10 mouse cellular contexts compared by ENCODE assay signal in genomic region chr4:129251482-129252125, GRCm38 (mm10). TPM values are rescaled to one million over a fixed set of nuclear protein-coding genes. Genes with fewer than 3 reads are reported as not detected.
A peak's percentile ranks its signal among the peaks of the same experiment; 100 is the strongest.
DNase-seq lines count a peak whose midpoint lies in the region; ATAC-seq and TF ChIP-seq lines count a peak whose summit lies in the region.
"Had no signal": no experiment of that assay in that cellular context is flagged by ENCODE, and none has a peak within 500 bp of the region (broad histone marks: within the 10 kb centered on the region; RNA-seq: fewer than 3 reads in every experiment).

No protein-coding gene starts in this region.

- H3K36me3 ChIP-seq in heart, postnatal 0 days (replicated peaks; ENCODE audit: control insufficient read depth, insufficient read depth, low read length): no peaks in the 10 kb centered on the region
- no peaks in the 10 kb centered on the region for H3K36me3 ChIP-seq in limb, embryonic 14.5 days (ENCODE audit: control insufficient read depth, insufficient read depth, low read length)
- H3K36me3 ChIP-seq in neural tube, embryonic 13.5 days: no peaks in the 10 kb centered on the region

- no peak for TF ChIP-seq EP300 in heart, postnatal 0 days (IDR thresholded peaks at IDR 0.05; ENCODE audit: low read depth)

- 0 out of 2 replicates have a peak overlapping the region, but pooled peaks have one; percentile 20 for H3K4me2 ChIP-seq in heart, postnatal 0 days (ENCODE audit: low read depth, low read length)
- peak overlapping the region; percentile 22 for H3K4me2 ChIP-seq in limb, embryonic 14.5 days (replicated peaks; ENCODE audit: low read depth, low read length, severe bottlenecking)
- peak overlapping the region; percentile 14 for H3K4me2 ChIP-seq in neural tube, embryonic 13.5 days

- H3K4me1 ChIP-seq in heart, postnatal 0 days (ENCODE audit: control insufficient read depth, insufficient read depth): peaks cover 8% of the 10 kb centered on the region
- H3K4me1 ChIP-seq in limb, embryonic 14.5 days (ENCODE audit: control insufficient read depth, insufficient read depth, low read length): peaks cover 19% of the 10 kb centered on the region
- H3K4me1 ChIP-seq in neural tube, embryonic 13.5 days (replicated peaks): peaks cover 39% of the 10 kb centered on the region

- TF ChIP-seq CTCF in heart, postnatal 0 days (IDR thresholded peaks at IDR 0.05; ENCODE audit: low read depth): no peak

- no peak overlapping the region for H3K4me3 ChIP-seq in heart, postnatal 0 days (ENCODE audit: low read depth, low read length)
- H3K4me3 ChIP-seq in limb, embryonic 14.5 days (replicated peaks; ENCODE audit: low read length): no peak overlapping the region
- no peak overlapping the region for H3K4me3 ChIP-seq in neural tube, embryonic 13.5 days
- H3K4me3 ChIP-seq: myocyte had no signal

- H3K27ac ChIP-seq in heart, postnatal 0 days (ENCODE audit: low read depth): no peak overlapping the region
- no peak overlapping the region for H3K27ac ChIP-seq in limb, embryonic 14.5 days (replicated peaks; ENCODE audit: low read depth, low read length)
- H3K27ac ChIP-seq in neural tube, embryonic 13.5 days (replicated peaks): no peak overlapping the region

- 34% methylated on average over 15 of the region's 15 CpGs for WGBS in heart, postnatal 0 days
- WGBS in limb, embryonic 14.5 days: 3% methylated on average over 15 of the region's 15 CpGs
- WGBS in neural tube, embryonic 13.5 days: 2% methylated on average over 15 of the region's 15 CpGs

- no peak for DNase-seq in heart, postnatal 0 days (ENCODE audit: low spot score)
- DNase-seq in heart, adult 18-20 months: no peak
- no peak for DNase-seq in limb, embryonic 14.5 days (ENCODE audit: low spot score)
- no peak for DNase-seq in urinary bladder, adult 18-20 months (ENCODE audit: low spot score in 2 of 2)
- no peak for DNase-seq in urinary bladder, postnatal 10 days (ENCODE audit: low spot score)

- no peak for TF ChIP-seq POLR2A in limb, embryonic 14.5 days (IDR thresholded peaks at IDR 0.05; ENCODE audit: borderline replicate concordance, extremely low read depth, insufficient read depth, insufficient read length)

- no peaks in the 10 kb centered on the region for H3K9me3 ChIP-seq in heart, postnatal 0 days (replicated peaks; ENCODE audit: control insufficient read depth, low read length)
- no peaks in the 10 kb centered on the region for H3K9me3 ChIP-seq in limb, embryonic 14.5 days (ENCODE audit: control insufficient read depth, low read length)
- no peaks in the 10 kb centered on the region for H3K9me3 ChIP-seq in neural tube, embryonic 13.5 days

- peak; percentile 6; the same call in 1 of the 2 replicates for ATAC-seq in heart, postnatal 0 days (ENCODE audit: insufficient read depth, low read depth)
- ATAC-seq in hematopoietic stem cell, adult 5-6 weeks (replicated peaks in 1 of 2; ENCODE audit: insufficient read depth in 1 of 2, low FRiP score in 2 of 2, low TSS enrichment in 1 of 2, low read depth in 1 of 2, poor library complexity in 2 of 2, severe bottlenecking in 2 of 2): peak; percentile 59 to 63
- 0 out of 2 replicates have a peak, but pooled peaks have one; percentile 18 for ATAC-seq in limb, embryonic 14.5 days (ENCODE audit: low FRiP score, low read depth)
- 0 out of 2 replicates have a peak, but pooled peaks have one; percentile 43 for ATAC-seq in neural tube, embryonic 13.5 days (ENCODE audit: low read depth)
- no peak for ATAC-seq in erythroid progenitor cell, adult 5-6 weeks (replicated peaks; ENCODE audit: low FRiP score, poor library complexity, severe bottlenecking)
- ATAC-seq: Patski had no signal

- no peak overlapping the region for H3K9ac ChIP-seq in heart, postnatal 0 days (replicated peaks; ENCODE audit: low read depth, low read length)
- no peak overlapping the region for H3K9ac ChIP-seq in limb, embryonic 14.5 days (ENCODE audit: low read depth, low read length, severe bottlenecking)
- no peak overlapping the region for H3K9ac ChIP-seq in neural tube, embryonic 13.5 days

- peaks cover 62% of the 10 kb centered on the region for H3K27me3 ChIP-seq in heart, postnatal 0 days (ENCODE audit: control insufficient read depth, insufficient read depth, low read length)
- H3K27me3 ChIP-seq in limb, embryonic 14.5 days (ENCODE audit: control insufficient read depth, insufficient read depth, low read length): peaks cover 13% of the 10 kb centered on the region; the same call in 1 of the 2 replicates
- peaks cover 55% of the 10 kb centered on the region for H3K27me3 ChIP-seq in neural tube, embryonic 13.5 days
- H3K27me3 ChIP-seq: Patski had no signal

RNA-seq across cellular contexts. Expression of gene C77080, which starts 9.6 kb away (rescaled TPM):
- total RNA-seq in heart, postnatal 0 days (2014; rRNA removed; ENCODE audit: low replicate concordance): 7.8 and 9.0 TPM in 2 replicates
- 0.77 and 0.78 TPM in 2 replicates for polyA plus RNA-seq in heart, postnatal 0 days (2015; fragmentation: Nextera tagmentation; extraction: Ambion mirVana)
- 1 to 10 TPM; 2.6 to 3.0 TPM for total RNA-seq in heart, adult 18-20 months (2021)
- total RNA-seq in hematopoietic stem cell, adult 5-6 weeks (2017): 2.7 and 3.8 TPM in 2 replicates
- polyA plus RNA-seq in limb, embryonic 14.5 days (2012; rRNA removed): 17.1 and 22.5 TPM in 2 replicates
- polyA plus RNA-seq in limb, embryonic 14.5 days (2014; fragmentation: Nextera tagmentation; extraction: Ambion mirVana): 7.6 and 9.2 TPM in 2 replicates
- polyA plus RNA-seq in neural tube, embryonic 13.5 days (2015; fragmentation: Nextera tagmentation; extraction: Ambion mirVana): 7.5 and 10.3 TPM in 2 replicates
- total RNA-seq in erythroid progenitor cell, adult 5-6 weeks (2015; ENCODE audit: low replicate concordance): not detected in 2 replicates
- total RNA-seq in erythroid progenitor cell, adult 5-6 weeks (2017; ENCODE audit: low replicate concordance): not detected in 2 replicates

RNA-seq across cellular contexts. Expression of gene Sync, which starts 35.8 kb away (rescaled TPM):
- total RNA-seq in heart, postnatal 0 days (2014; rRNA removed; ENCODE audit: low replicate concordance): 1.4 and 1.9 TPM in 2 replicates
- 3.4 and 3.8 TPM in 2 replicates for polyA plus RNA-seq in heart, postnatal 0 days (2015; fragmentation: Nextera tagmentation; extraction: Ambion mirVana)
- 10 to 100 TPM; 18.9 to 24.9 TPM for total RNA-seq in heart, adult 18-20 months (2021)
- total RNA-seq in hematopoietic stem cell, adult 5-6 weeks (2017): 0.05 TPM in 1 of 2 replicates, not detected in the other
- 3.9 and 5.3 TPM in 2 replicates for polyA plus RNA-seq in limb, embryonic 14.5 days (2012; rRNA removed)
- polyA plus RNA-seq in limb, embryonic 14.5 days (2014; fragmentation: Nextera tagmentation; extraction: Ambion mirVana): 4.6 and 6.1 TPM in 2 replicates
- 3.2 and 3.4 TPM in 2 replicates for polyA plus RNA-seq in neural tube, embryonic 13.5 days (2015; fragmentation: Nextera tagmentation; extraction: Ambion mirVana)
- not detected in 2 replicates for total RNA-seq in erythroid progenitor cell, adult 5-6 weeks (2015; ENCODE audit: low replicate concordance)
- total RNA-seq in erythroid progenitor cell, adult 5-6 weeks (2017; ENCODE audit: low replicate concordance): not detected in 2 replicates
